Mouse (Mus musculus) induced T-regulatory cell, adult 2 months (primary cell): ENCODE measurements around the gene Emp2.

Experiments used
- DNase-seq: peaks from one replicate; pipeline ENCODE4 v3.0.0-alpha.2; 2012; ENCODE audit warnings: low read depth

Emp2 gene

DNA sequence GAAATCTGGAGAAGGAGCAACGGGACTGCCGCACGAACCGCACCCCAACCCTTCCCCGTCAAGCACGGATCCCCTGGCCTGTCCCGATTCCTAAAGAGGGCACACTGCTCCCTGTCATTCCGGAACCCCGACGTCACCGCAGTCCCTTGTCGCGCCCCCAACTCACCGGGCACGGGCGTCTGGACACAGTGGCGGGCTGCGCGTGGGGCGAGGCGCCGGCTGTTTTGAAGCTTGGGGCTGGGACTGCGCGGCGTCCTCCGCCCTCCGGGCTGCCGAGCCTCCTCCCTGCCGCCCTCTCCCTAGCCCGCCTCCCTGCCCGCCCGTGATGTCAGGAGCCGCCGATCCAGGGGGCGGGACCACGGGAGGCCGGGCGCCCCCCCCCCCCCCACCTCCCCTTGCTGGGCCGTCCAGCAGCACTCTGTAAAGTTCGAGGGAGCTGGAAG, at the start of gene Emp2:
Gene Emp2 (minus strand): TSS at position 323 of the 443 bp plus-strand sequence.
- DNase-seq, result no peak

- no peak for DNase-seq
Observed at GRCm38 (mm10) chr16:10363061-10363460, 49.3 kb upstream of the Emp2 start.

DNA sequence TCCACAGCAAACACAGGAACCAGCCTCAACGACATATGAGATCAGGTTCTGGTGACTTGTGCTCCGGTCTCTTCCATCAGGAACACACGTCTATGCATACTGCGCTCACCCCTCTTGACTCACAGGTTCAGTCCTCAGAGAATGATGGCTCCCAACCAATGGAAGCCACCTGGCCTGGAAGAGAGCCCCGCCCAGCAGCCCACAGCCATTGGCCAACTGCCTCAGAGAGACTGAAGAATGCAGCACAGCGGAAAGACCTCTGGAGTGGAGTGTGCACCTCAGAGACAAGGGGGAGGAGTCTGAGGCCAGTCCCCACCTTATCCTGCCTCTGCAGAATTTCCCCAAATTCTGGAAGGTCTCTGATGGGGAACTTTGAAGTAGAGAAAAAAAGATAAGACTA, 45.5 kb upstream of the Emp2 start:
- no peak for DNase-seq

DNA sequence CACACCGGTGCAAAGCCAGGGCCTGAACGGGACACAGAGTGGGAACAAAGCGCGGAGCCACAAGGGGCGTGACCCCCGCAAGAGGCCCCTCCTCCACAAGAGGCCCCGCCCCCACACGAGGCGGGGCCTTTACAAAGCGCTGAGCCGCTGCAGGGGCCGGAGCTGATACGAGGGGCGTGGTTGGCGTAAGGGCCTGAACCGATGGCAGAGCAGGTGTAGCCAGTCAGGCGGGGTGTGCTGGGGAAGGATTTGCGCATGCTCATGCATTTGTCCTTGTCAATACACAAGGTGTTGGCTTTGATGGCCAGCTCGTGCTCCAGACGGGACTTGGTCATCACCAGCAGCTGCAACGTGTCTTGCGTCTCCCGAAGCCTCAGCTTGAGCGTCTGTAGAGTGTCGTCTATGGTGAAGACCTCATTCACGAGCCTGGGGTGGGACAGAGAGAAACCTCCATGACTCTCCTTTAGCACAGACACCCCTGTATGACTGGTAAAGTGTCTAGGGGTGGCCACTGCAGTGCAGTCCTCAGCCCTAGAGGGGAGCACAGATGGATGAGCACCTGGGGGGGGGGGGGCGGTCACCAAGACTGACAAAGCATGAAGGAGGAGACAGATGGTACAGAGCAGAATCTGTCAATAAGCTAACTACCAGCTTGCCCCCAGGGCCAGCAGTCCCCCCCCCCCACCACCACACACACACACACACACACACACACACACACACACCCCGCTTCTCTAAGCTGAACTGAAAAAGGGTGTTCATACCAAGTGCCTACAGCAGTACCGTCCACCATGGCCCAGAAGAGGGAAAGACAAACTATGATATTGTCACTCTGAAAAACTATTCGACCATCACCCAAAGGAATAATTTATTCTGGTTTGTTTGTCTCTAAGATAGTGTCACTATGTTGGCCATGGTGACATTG, 44.5 kb upstream of the Emp2 start:
- DNase-seq, result peak; percentile 22

GRCm38 (mm10) chr16:10355004-10355403, 41.2 kb upstream of the Emp2 start:
- no peak for DNase-seq

GRCm38 (mm10) chr16:10351050-10351636, 37.4 kb upstream of the Emp2 start:
- DNase-seq, result no peak

DNA sequence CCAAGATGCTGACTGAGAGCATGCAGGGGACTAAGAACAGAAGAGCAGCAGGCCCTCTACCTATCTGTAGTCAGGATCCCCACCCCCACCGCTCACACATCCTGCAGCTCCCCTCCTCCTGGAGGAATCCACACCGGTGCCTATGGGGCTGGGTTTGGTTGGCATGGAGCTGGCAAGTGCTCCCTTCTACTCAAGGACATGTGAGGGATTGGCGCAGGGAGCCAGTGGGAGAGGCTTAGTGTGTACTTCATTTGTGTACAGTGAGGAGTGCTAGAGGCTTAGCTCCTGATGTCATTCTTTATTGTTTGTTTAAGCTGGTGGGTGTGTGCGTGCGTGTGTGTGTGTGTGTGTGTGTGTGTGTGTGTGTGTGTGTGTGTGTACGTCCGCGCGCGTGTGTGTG, 36.1 kb upstream of the Emp2 start:
- no peak for DNase-seq

DNA sequence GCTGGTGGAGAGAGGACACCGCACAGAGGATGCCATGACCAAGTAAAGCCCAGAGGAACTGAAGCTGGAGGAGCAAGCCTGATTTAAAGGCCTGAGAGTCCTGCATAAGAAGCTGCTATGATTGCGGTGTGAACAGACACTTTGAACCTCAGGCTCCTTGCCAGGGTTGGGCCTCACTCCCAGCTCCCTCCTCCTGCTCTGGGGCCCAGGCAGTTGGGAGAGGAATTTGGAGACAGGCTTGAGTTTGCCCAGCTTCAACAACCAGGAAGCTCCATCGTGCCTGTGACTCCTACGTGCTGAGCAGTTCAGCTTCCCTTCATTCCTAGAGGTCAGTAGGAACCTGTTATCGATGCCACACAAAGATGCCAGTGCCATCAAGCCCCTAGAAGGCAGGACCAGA, 35.7 kb upstream of the Emp2 start:
- no peak for DNase-seq

GRCm38 (mm10) chr16:10347551-10347950, 33.8 kb upstream of the Emp2 start:
- DNase-seq, result no peak

GRCm38 (mm10) chr16:10341110-10341509, 27.3 kb upstream of the Emp2 start:
- no peak for DNase-seq

GRCm38 (mm10) chr16:10339930-10340329, 26.2 kb upstream of the Emp2 start:
- no peak for DNase-seq

- DNase-seq, result no peak
Observed at GRCm38 (mm10) chr16:10338601-10339000, 24.8 kb upstream of the Emp2 start.

GRCm38 (mm10) chr16:10337422-10338197, 23.8 kb upstream of the Emp2 start:
- no peak for DNase-seq

DNA sequence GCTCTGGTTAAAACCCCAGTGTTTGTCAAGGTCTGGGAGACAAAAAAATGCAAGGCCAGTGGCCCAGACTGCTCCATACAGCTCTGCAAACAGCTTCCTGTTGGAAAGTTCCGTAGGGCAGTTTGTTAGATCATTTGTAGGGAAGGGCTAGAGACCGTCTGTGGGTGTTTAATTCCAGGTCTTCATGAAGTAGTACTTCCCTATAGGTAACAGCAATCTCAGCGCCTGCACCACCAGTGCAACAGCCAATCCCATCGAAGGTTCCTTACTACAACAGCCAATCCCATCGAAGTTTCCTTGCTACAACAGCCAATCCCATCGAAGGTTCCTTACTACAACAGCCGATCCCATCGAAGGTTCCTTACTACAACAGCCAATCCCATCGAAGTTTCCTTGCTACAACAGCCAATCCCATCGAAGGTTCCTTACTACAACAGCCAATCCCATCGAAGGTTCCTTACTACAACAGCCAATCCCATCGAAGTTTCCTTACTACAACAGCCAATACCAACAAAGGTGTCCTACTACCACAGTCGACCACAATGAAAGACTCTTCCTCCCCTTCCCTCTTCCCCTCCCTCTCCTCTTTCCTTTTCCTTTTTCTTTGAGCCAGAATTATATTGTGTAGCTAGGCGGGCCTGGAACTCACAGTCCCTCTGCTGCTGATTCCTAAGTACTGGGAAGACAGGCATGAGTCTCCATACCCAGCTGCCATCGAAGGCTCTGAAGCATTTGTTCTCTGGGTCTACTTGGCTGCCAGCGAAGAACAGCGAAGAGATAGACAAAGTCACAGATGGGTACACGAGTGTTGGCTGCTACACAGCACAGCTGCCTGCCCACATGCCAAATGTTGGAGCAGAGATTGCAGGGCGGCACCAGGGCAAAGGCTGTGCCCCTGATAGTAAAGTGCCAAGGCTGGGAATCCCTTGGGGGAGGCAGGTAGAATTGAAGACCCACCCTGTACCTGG, 23.0 kb upstream of the Emp2 start:
- DNase-seq, result no peak

DNA sequence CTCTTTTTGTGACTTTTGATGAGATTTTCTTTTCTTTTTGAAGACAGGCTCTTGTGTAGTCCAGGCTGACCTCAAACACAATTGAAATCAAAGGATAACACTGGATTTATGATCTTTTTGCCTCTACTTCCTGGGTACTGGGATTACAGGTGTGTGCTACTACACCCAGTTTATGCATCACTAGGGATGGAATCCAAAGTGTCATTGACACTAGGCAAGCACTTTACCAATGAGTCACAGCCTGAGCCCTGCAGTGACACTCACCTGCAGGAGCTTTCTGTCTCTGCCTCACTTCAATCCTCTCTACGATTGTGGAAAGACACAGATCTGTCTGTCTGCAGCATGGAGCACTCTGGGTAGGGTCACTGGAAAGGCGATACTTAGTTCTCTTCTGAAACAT, 22.2 kb upstream of the Emp2 start:
- DNase-seq, result no peak

DNA sequence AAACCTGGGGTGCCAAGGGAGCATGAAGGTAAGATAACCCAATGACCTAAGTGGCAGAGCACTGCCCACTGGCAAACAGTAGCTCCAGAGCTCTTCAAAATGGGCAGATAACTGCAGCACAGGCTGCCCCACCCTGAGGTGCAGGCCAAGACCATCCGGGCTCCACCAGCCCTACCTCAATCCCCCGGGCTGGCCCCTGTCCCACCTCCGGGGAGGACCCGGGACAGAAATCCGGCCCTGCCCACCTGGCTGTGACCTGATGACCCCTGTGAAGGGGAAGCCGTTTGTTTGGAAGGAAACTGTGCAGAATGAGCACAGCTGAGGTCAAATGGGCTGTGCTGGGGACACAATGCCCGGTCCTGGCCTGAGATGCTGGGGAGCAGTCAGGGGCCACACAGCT, 19.0 kb upstream of the Emp2 start:
- DNase-seq, result no peak

GRCm38 (mm10) chr16:10330586-10331495, 17.1 kb upstream of the Emp2 start:
- DNase-seq, result no peak

GRCm38 (mm10) chr16:10327563-10328333, 14.0 kb upstream of the Emp2 start:
- no peak for DNase-seq

GRCm38 (mm10) chr16:10319914-10320569, 6.3 kb upstream of the Emp2 start:
- DNase-seq, result no peak
